Mouse (Mus musculus) midbrain, embryonic 14.5 days (tissue): ENCODE measurements around the gene Dtx4. TPM values are rescaled to one million over a fixed set of nuclear protein-coding genes. Genes with fewer than 3 reads are reported as not detected.
A peak's percentile ranks its signal among the peaks of the same experiment; 100 is the strongest.

Experiments used
- ATAC-seq: fragments of 200-750 bp; cut with Nextera tagmentation; 2 replicates; pipeline ENCODE4 v1.8.0; 2017; ENCODE audit warnings: moderate number of reproducible peaks, moderate library complexity; ENCODE audit not compliant: low FRiP score, low TSS enrichment
- DNase-seq: peaks from one replicate; pipeline ENCODE4 v3.0.0-alpha.2; 2015
- H3K27ac ChIP-seq: fragments of 300-500 bp; sonication (generic); replicated peaks from 2 replicates; pipeline ENCODE4 v1.5.1; 2014; ENCODE audit warnings: mild to moderate bottlenecking, low read depth, low read length, moderate library complexity
- H3K27me3 ChIP-seq: fragments of 300-500 bp; sonication (generic); 2 replicates; pipeline ENCODE4 v1.6.1; 2014; ENCODE audit warnings: low read length, control low read depth, mixed read lengths; ENCODE audit not compliant: control insufficient read depth, insufficient read depth
- H3K36me3 ChIP-seq: fragments of 300-500 bp; sonication (generic); 2 replicates; pipeline ENCODE4 v1.6.1; 2014; ENCODE audit warnings: low read length, control low read depth; ENCODE audit not compliant: control insufficient read depth, insufficient read depth
- H3K4me1 ChIP-seq: fragments of 300-500 bp; sonication (generic); 2 replicates; pipeline ENCODE4 v1.6.1; 2014; ENCODE audit warnings: mild to moderate bottlenecking, antibody characterized with exemption, low read length, control low read depth; ENCODE audit not compliant: control insufficient read depth, insufficient read depth
- H3K4me2 ChIP-seq: fragments of 300-500 bp; sonication (generic); 2 replicates; pipeline ENCODE4 v1.6.1; 2014; ENCODE audit warnings: mild to moderate bottlenecking, low read length, moderate library complexity
- H3K4me3 ChIP-seq: fragments of 300-500 bp; sonication (generic); replicated peaks from 2 replicates; pipeline ENCODE4 v1.5.1; 2014; ENCODE audit warnings: low read depth, low read length
- H3K9ac ChIP-seq: fragments of 300-500 bp; sonication (generic); replicated peaks from 2 replicates; pipeline ENCODE4 v1.6.1; 2014; ENCODE audit warnings: mild to moderate bottlenecking, low read length, moderate library complexity
- H3K9me3 ChIP-seq: fragments of 300-500 bp; sonication (generic); 2 replicates; pipeline ENCODE4 v1.6.1; 2016; ENCODE audit warnings: low read length, control low read depth, mixed read lengths; ENCODE audit not compliant: control insufficient read depth
- WGBS: fragments of 180-500 bp; shearing (Covaris S2); extraction: QIAGEN DNeasy Blood & Tissue Kit; methylation state at CpG from one replicate; pipeline ENCODE4 v1.1.7; 2014; 5-methylcytosine and 5-hydroxymethylcytosine counted together
- polyA plus RNA-seq: library from polyadenylated mRNA; unstranded; fragments of >200 nt; fragmentation: Nextera tagmentation; extraction: Ambion mirVana; gene quantifications from 2 replicates; pipeline ENCODE4 v1.2.1, GENCODE M21; 2014

The Dtx4 gene
- polyA plus RNA-seq, 1 experiment from 2014 or later: 46.0 TPM

DNA sequence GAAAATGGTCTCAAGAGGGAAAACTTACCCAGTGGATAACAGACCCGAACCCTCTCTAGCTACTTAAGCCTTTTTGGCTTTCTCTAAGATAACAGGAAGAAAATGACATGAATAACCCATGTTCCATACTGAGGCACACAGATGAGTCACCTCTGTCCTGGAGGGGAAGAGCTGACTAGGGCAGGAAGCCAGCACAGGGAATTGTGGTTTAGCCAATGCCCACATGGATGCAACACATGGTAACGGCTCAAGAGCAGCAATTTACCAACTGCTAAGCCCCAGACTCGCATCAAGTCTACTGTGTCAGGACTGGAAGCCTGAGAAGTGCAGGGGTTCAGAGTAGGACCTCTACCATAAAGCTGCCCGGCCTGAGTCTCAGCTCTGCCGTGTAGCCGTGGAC lies 22.9 kb downstream of the Dtx4 start:
- Histone ChIP-seq H3K4me2 (no peak overlapping the region), H3K9me3 (no peaks in the 10 kb centered on the region), H3K4me1 (0 out of 2 replicates have a peak, but pooled peaks cover 4% of the 10 kb centered on the region), H3K36me3 (peaks cover 90% of the 10 kb centered on the region), H3K27ac (no peak overlapping the region), H3K27me3 (no peaks in the 10 kb centered on the region), H3K4me3 (no peak overlapping the region), H3K9ac (no peak overlapping the region)
- no peak for DNase-seq
- no peak for ATAC-seq
- 90% methylated on average over 6 of the region's 6 CpGs for WGBS

- Histone ChIP-seq H3K27ac (no peak overlapping the region; the same call in 1 of the 2 replicates), H3K4me2 (no peak overlapping the region), H3K9ac (no peak overlapping the region), H3K27me3 (no peaks in the 10 kb centered on the region), H3K4me3 (no peak overlapping the region), H3K4me1 (0 out of 2 replicates have a peak, but pooled peaks cover 4% of the 10 kb centered on the region), H3K9me3 (no peaks in the 10 kb centered on the region), H3K36me3 (peaks cover 89% of the 10 kb centered on the region)
- DNase-seq (no peak), ATAC-seq (no peak)
- 42% methylated on average over 5 of the region's 5 CpGs for WGBS
Measured at GRCm38 (mm10) chr19:12476721-12477270, 24.5 kb downstream of the Dtx4 start.

GRCm38 (mm10) chr19:12475380-12476250 lies 25.6 kb downstream of the Dtx4 start:
- WGBS: 61% methylated on average over 15 of the region's 15 CpGs
- H3K27me3 ChIP-seq: no peaks in the 10 kb centered on the region
- no peaks in the 10 kb centered on the region for H3K9me3 ChIP-seq
- H3K4me2 ChIP-seq: no peak overlapping the region
- DNase-seq: peak; percentile 87
- peak overlapping the region; percentile 62 for H3K27ac ChIP-seq
- 0 out of 2 replicates have a peak, but pooled peaks cover 4% of the 10 kb centered on the region for H3K4me1 ChIP-seq
- ATAC-seq: peak; percentile 87
- peaks cover 85% of the 10 kb centered on the region for H3K36me3 ChIP-seq
- H3K4me3 ChIP-seq: no peak overlapping the region
- no peak overlapping the region for H3K9ac ChIP-seq

DNA sequence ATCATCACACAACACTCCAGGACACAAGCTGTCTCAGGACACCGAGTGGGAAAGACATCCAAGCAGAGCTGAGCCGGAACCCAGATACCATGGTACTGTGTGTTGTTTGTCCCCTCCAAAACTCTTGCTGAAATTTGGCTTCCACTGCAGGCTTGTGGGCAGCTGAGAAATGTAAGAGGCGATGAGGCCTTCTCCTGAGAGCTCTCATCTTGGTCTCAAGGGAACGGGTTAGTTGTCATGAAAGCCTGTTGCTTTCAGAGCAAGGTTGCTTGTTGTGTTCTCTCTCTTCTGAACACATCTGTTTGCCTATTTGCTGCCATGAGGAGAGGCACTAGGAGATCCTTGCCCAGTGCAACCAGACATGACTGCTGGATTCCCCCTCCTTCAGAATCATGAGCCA lies 27.3 kb downstream of the Dtx4 start:
- 94% methylated on average over 4 of the region's 4 CpGs for WGBS
- ATAC-seq (no peak), DNase-seq (no peak)
- Histone ChIP-seq H3K27me3 (no peaks in the 10 kb centered on the region), H3K4me3 (no peak overlapping the region), H3K4me1 (0 out of 2 replicates have a peak, but pooled peaks cover 4% of the 10 kb centered on the region), H3K4me2 (no peak overlapping the region), H3K9ac (no peak overlapping the region), H3K27ac (no peak overlapping the region), H3K9me3 (no peaks in the 10 kb centered on the region), H3K36me3 (peaks cover 81% of the 10 kb centered on the region)

DNA sequence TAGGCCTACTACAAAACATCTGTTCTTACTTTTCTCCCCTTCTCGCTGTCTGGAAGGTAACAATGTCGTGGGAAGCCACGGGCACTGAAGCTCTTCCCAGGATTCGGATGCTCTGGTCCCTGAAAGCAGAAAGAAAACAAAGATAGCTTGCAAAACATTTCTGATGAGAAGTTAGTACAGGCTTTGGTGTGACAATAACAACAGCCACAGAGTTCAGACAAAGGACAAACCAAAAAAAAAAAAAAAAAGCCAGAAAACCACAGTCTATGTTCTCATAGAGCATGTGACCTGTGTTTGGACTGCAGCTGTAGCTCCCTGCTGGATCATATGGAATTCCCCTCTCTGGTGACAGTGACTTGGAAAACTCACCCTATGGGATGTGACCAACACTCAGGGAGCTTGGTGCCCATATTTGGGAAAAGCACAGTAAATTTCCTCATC lies 28.0 kb downstream of the Dtx4 start:
- no peaks in the 10 kb centered on the region for H3K27me3 ChIP-seq
- 0 out of 2 replicates have a peak, but pooled peaks cover 4% of the 10 kb centered on the region for H3K4me1 ChIP-seq
- WGBS: 91% methylated on average over 4 of the region's 4 CpGs
- H3K9ac ChIP-seq: no peak overlapping the region
- H3K4me2 ChIP-seq: no peak overlapping the region
- H3K27ac ChIP-seq: no peak overlapping the region
- H3K4me3 ChIP-seq: no peak overlapping the region
- no peaks in the 10 kb centered on the region for H3K9me3 ChIP-seq
- DNase-seq: no peak
- peaks cover 81% of the 10 kb centered on the region for H3K36me3 ChIP-seq
- ATAC-seq: no peak

DNA sequence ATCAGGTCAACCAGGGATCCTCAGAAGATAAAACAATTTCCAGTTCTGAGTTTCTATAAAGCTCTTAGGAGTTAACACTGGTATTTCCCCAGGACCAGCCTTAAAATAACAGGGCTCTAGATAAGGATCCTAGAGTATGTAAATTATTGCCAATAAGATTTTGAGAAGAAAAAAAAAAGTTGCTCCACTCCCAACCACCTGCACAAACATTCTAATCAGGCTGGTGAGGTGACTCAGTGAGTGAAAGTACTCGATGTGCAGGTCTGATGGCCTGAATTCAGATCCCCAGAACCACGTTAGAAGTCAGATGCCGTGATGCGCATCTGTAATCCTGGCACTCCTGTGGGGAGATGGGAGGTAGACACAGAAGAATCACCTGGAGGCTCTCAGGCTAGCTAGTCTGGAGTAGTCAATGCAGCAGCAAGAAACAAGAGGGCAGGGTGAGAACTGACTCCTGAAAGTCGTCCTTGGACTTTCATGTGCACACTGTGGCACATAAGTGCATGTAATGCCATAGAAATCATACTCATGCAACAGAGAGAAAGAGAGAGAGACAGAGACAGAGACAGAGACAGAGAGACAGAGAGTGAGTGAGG lies 28.8 kb downstream of the Dtx4 start:
- Histone ChIP-seq H3K36me3 (peaks cover 81% of the 10 kb centered on the region), H3K9ac (no peak overlapping the region), H3K4me2 (no peak overlapping the region), H3K27ac (no peak overlapping the region), H3K9me3 (no peaks in the 10 kb centered on the region), H3K4me1 (0 out of 2 replicates have a peak, but pooled peaks cover 4% of the 10 kb centered on the region), H3K4me3 (no peak overlapping the region), H3K27me3 (no peaks in the 10 kb centered on the region)
- ATAC-seq (no peak), DNase-seq (no peak)
- 90% methylated on average over 5 of the region's 5 CpGs for WGBS

DNA sequence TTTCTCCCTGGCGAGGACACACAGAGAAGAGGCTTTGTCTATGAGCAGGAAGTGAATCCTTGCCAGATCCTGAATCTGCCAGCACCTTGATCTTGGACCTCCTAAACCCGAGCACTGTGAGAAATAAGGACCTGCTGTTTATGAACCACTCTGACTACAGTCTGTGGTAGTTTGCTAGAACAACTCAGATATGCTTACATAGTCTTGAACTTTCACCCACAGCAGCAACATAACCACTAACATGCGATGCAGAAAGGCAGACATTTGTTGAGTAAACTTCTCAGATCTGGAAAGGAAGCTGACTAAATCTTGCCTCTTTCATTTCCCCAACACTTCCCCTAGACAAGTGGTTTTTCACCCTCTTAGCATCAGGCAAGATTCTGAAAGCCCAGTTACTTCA lies 29.4 kb downstream of the Dtx4 start:
- no peak overlapping the region for H3K9ac ChIP-seq
- H3K4me1 ChIP-seq: 0 out of 2 replicates have a peak, but pooled peaks cover 4% of the 10 kb centered on the region
- H3K4me3 ChIP-seq: no peak overlapping the region
- H3K27me3 ChIP-seq: no peaks in the 10 kb centered on the region
- no peak for DNase-seq
- 72% methylated on average over 3 of the region's 3 CpGs for WGBS
- no peak overlapping the region for H3K4me2 ChIP-seq
- H3K27ac ChIP-seq: no peak overlapping the region
- ATAC-seq: no peak
- H3K36me3 ChIP-seq: peaks cover 79% of the 10 kb centered on the region
- no peaks in the 10 kb centered on the region for H3K9me3 ChIP-seq

- ATAC-seq (no peak), DNase-seq (peak; percentile 59)
- H3K4me3 ChIP-seq: no peak overlapping the region
- H3K36me3 ChIP-seq: peaks cover 49% of the 10 kb centered on the region
- 84% methylated on average over 5 of the region's 5 CpGs for WGBS
- no peak overlapping the region for H3K27ac ChIP-seq
- H3K9me3 ChIP-seq: no peaks in the 10 kb centered on the region
- H3K27me3 ChIP-seq: no peaks in the 10 kb centered on the region
- H3K4me2 ChIP-seq: no peak overlapping the region
- H3K4me1 ChIP-seq: no peaks in the 10 kb centered on the region
- H3K9ac ChIP-seq: no peak overlapping the region
Measured at GRCm38 (mm10) chr19:12467436-12467835, 33.8 kb downstream of the Dtx4 start.
